In genomic region chr3:121723968-121724524, GRCm38 (mm10) we compare ENCODE assay signal across 8 mouse cellular contexts. TPM values are rescaled to one million over a fixed set of nuclear protein-coding genes. Genes with fewer than 3 reads are reported as not detected.
DNase-seq lines count a peak whose midpoint lies in the region; ATAC-seq and TF ChIP-seq lines count a peak whose summit lies in the region.

No protein-coding gene starts in this region.

- peak in 1 of 2 experiments; percentile 27 for DNase-seq in heart, adult 2 months
- no peak for DNase-seq in heart, adult 8-10 months (ENCODE audit: low spot score)
- no peak for DNase-seq in liver, embryonic 14.5 days (ENCODE audit: low read depth in 3 of 3, low spot score in 3 of 3)
- DNase-seq in cerebellum, postnatal 4 days (ENCODE audit: low spot score in 2 of 2): no peak
- DNase-seq in adrenal gland, postnatal 36 days: no peak

- TF ChIP-seq POLR2A in heart, adult 2 months (IDR thresholded peaks at IDR 0.05; ENCODE audit: insufficient read depth, low read depth, low read length): no peak

- H3K36me3 ChIP-seq in heart, adult 2 months (ENCODE audit: control insufficient read depth, insufficient read depth, low read length): 0 out of 2 replicates have a peak, but pooled peaks cover 2% of the 10 kb centered on the region
- H3K36me3 ChIP-seq in C2C12 (ENCODE audit: control insufficient read depth, insufficient read depth): peaks cover 46% of the 10 kb centered on the region
- H3K36me3 ChIP-seq in forebrain, embryonic 13.5 days (ENCODE audit: poor library complexity, severe bottlenecking): no peaks in the 10 kb centered on the region
- no peaks in the 10 kb centered on the region for H3K36me3 ChIP-seq in liver, embryonic 14.5 days (replicated peaks; ENCODE audit: control insufficient read depth, insufficient read depth, low read depth)

- 0 out of 2 replicates have a peak, but pooled peaks have one; percentile 11 for TF ChIP-seq EP300 in heart, adult 2 months (IDR thresholded peaks at IDR 0.05; ENCODE audit: insufficient read depth, low read depth, low read length)
- TF ChIP-seq EP300 in liver, embryonic 14.5 days (IDR thresholded peaks at IDR 0.05; ENCODE audit: low read depth): no peak

- H3K4me3 ChIP-seq in heart, adult 2 months: peak overlapping the region; percentile 56
- H3K4me3 ChIP-seq in C2C12 (ENCODE audit: insufficient read depth, poor library complexity, severe bottlenecking): peak overlapping the region; percentile 56
- H3K4me3 ChIP-seq in forebrain, embryonic 13.5 days: peak overlapping the region; percentile 69
- peak overlapping the region in 1 of 2 experiments; percentile 49; a peak in 1 of 4 replicates for H3K4me3 ChIP-seq in liver, embryonic 14.5 days (ENCODE audit: insufficient read depth in 1 of 2, low read depth in 2 of 2, low read length in 2 of 2)

- H3K4me2 ChIP-seq in forebrain, embryonic 13.5 days: peak overlapping the region; percentile 86
- H3K4me2 ChIP-seq in liver, embryonic 14.5 days (ENCODE audit: low read depth): peak overlapping the region; percentile 60

- H3K9ac ChIP-seq in heart, adult 2 months (ENCODE audit: low read depth, low read length): peak overlapping the region; percentile 67
- peak overlapping the region; percentile 73 for H3K9ac ChIP-seq in forebrain, embryonic 13.5 days
- no peak overlapping the region for H3K9ac ChIP-seq in liver, embryonic 14.5 days (replicated peaks)

- H3K27ac ChIP-seq in heart, adult 2 months: peak overlapping the region; percentile 91
- no peak overlapping the region for H3K27ac ChIP-seq in forebrain, embryonic 13.5 days
- no peak overlapping the region for H3K27ac ChIP-seq in liver, embryonic 14.5 days

- TF ChIP-seq CTCF in heart, adult 2 months (IDR thresholded peaks at IDR 0.05): no peak
- TF ChIP-seq CTCF in C2C12 (IDR thresholded peaks at IDR 0.05; ENCODE audit: control insufficient read depth, insufficient read depth, insufficient read length): no peak
- no peak for TF ChIP-seq CTCF in liver, embryonic 14.5 days (IDR thresholded peaks at IDR 0.05; ENCODE audit: low read depth)

- peak; percentile 41 for ATAC-seq in forebrain, embryonic 13.5 days
- ATAC-seq in liver, embryonic 14.5 days (ENCODE audit: insufficient read depth): no peak
- no peak for ATAC-seq in erythroblast, adult 5-6 weeks (replicated peaks; ENCODE audit: low FRiP score, poor library complexity, severe bottlenecking)

- peak overlapping the region; percentile 86 for H3ac ChIP-seq in C2C12 (ENCODE audit: control insufficient read depth, insufficient read length, low read depth)

- WGBS in heart, adult 2 months: 9% methylated on average over 20 of the region's 20 CpGs
- 5% methylated on average over 20 of the region's 20 CpGs for WGBS in forebrain, embryonic 13.5 days
- WGBS in liver, embryonic 14.5 days (ENCODE audit: insufficient replicate concordance): 12% methylated on average over 20 of the region's 20 CpGs

- H3K27me3 ChIP-seq in heart, adult 2 months (ENCODE audit: control insufficient read depth, insufficient read depth, low read length): peaks cover 1% of the 10 kb centered on the region; the same call in 1 of the 2 replicates
- no peaks in the 10 kb centered on the region for H3K27me3 ChIP-seq in C2C12 (ENCODE audit: control insufficient read depth, insufficient read depth, insufficient read length)
- 0 out of 2 replicates have a peak, but pooled peaks cover 4% of the 10 kb centered on the region for H3K27me3 ChIP-seq in forebrain, embryonic 13.5 days
- H3K27me3 ChIP-seq in liver, embryonic 14.5 days (ENCODE audit: control insufficient read depth, insufficient read depth, low read length): peaks cover 27% of the 10 kb centered on the region

- H3K79me2 ChIP-seq in heart, adult 2 months (replicated peaks; ENCODE audit: control insufficient read depth, insufficient read depth, low read length): peaks cover 2% of the 10 kb centered on the region; the same call in 1 of the 2 replicates
- peaks cover 67% of the 10 kb centered on the region for H3K79me2 ChIP-seq in C2C12 (ENCODE audit: control insufficient read depth, insufficient read depth)

- intact Hi-C loops in heart, adult 2 months (cut with DNase I): loop anchor here (5.0 kb wide), 1 partner anchor 87 kb away; no protein-coding TSS in a partner anchor

- no peaks in the 10 kb centered on the region for H3K9me3 ChIP-seq in forebrain, embryonic 13.5 days (replicated peaks)
- H3K9me3 ChIP-seq in liver, embryonic 14.5 days (ENCODE audit: control insufficient read depth, low read length): no peaks in the 10 kb centered on the region

- peaks cover 2% of the 10 kb centered on the region for H3K4me1 ChIP-seq in heart, adult 2 months (ENCODE audit: control insufficient read depth, insufficient read depth, low read length)
- H3K4me1 ChIP-seq in forebrain, embryonic 13.5 days: peaks cover 40% of the 10 kb centered on the region
- H3K4me1 ChIP-seq in liver, embryonic 14.5 days (replicated peaks; ENCODE audit: control insufficient read depth in 2 of 2, insufficient read depth in 2 of 2, low read length in 1 of 2): peaks cover 0 to 4% of the 10 kb centered on the region in 2 experiments; a peak in 1 of 4 replicates

- peaks cover 37% of the 10 kb centered on the region for H3K79me3 ChIP-seq in C2C12 (ENCODE audit: low read depth)

TF ChIP-seq in C2C12, 6 proteins besides CTCF, POLR2A, EP300 and RAD21:
- TF ChIP-seq MAX (IDR thresholded peaks at IDR 0.05): no peak
- TF ChIP-seq USF1 (IDR thresholded peaks at IDR 0.05; ENCODE audit: low read depth): peak; percentile 26

RNA-seq across cellular contexts. Expression of gene F3, which starts 0.7 kb away (rescaled TPM):
- 10 to 100 TPM; 23.5 to 29.6 TPM for total RNA-seq in heart, adult 2 months (2021)
- polyA plus RNA-seq in heart, adult 2 months (2012; rRNA removed): 22.4 and 23.9 TPM in 2 replicates
- 10 to 100 TPM; 21.5 to 33.6 (median 24.0) TPM for total RNA-seq in heart, adult 8-10 months (2022)
- polyA plus RNA-seq in C2C12 (2012; fragmentation: generic; extraction: Trizol): 15.6 TPM
- 6.6 and 8.4 TPM in 2 replicates for polyA plus RNA-seq in forebrain, embryonic 13.5 days (2015; fragmentation: Nextera tagmentation; extraction: Ambion mirVana)
- 0.27 and 0.33 TPM in 2 replicates for polyA plus RNA-seq in liver, embryonic 14.5 days (2012; rRNA removed)
- polyA plus RNA-seq in liver, embryonic 14.5 days (2014; fragmentation: Nextera tagmentation; extraction: Ambion mirVana): 0.39 TPM in 2 replicates
- total RNA-seq in erythroblast, adult 5-6 weeks (2015; ENCODE audit: low replicate concordance): not detected in 2 replicates
- total RNA-seq in erythroblast, adult 5-6 weeks (2017; ENCODE audit: low replicate concordance): 0.98 TPM in 1 of 2 replicates, not detected in the other
- total RNA-seq in adrenal gland, postnatal 36 days (2021): 10 to 100 TPM; 11.1 to 12.5 TPM

RNA-seq across cellular contexts. Expression of gene 4930432M17Rik, which starts 53.5 kb away (rescaled TPM):
- total RNA-seq in heart, adult 2 months (2021): not detected
- polyA plus RNA-seq in heart, adult 2 months (2012; rRNA removed): not detected in 2 replicates
- not detected for total RNA-seq in heart, adult 8-10 months (2022)
- polyA plus RNA-seq in C2C12 (2012; fragmentation: generic; extraction: Trizol): not detected
- polyA plus RNA-seq in forebrain, embryonic 13.5 days (2015; fragmentation: Nextera tagmentation; extraction: Ambion mirVana): not detected in 2 replicates
- not detected in 2 replicates for polyA plus RNA-seq in liver, embryonic 14.5 days (2012; rRNA removed)
- not detected in 2 replicates for polyA plus RNA-seq in liver, embryonic 14.5 days (2014; fragmentation: Nextera tagmentation; extraction: Ambion mirVana)
- not detected in 2 replicates for total RNA-seq in erythroblast, adult 5-6 weeks (2015; ENCODE audit: low replicate concordance)
- not detected in 2 replicates for total RNA-seq in erythroblast, adult 5-6 weeks (2017; ENCODE audit: low replicate concordance)
- not detected for total RNA-seq in adrenal gland, postnatal 36 days (2021)

Comparison
In these comparisons a context has a peak if more than half of its experiments do, and no peak if none do; other contexts are left out.
1. RNA of gene F3, which starts 0.7 kb away (total RNA-seq): 23.5 to 29.6 TPM in heart, adult 2 months, 21.5 to 33.6 TPM in heart, adult 8-10 months and 11.1 to 12.5 TPM in adrenal gland, postnatal 36 days; 0.98 TPM in erythroblast, adult 5-6 weeks; every median in the first group is over 4 times any median in the second.